Mouse (Mus musculus) limb, embryonic 14.5 days (tissue): ENCODE measurements at regions not wholly inside any gene's neighbourhood (a gene's known extent, or its start where the extent isn't known, plus 50 kb on each side); places are given as distances from the start of the nearest gene placed in this dataset.

Source experiments
- ATAC-seq: fragments of 200-750 bp; cut with Nextera tagmentation; 2 replicates; pipeline ENCODE4 v1.8.0; 2017; ENCODE audit warnings: low read depth, moderate number of reproducible peaks, moderate TSS enrichment; ENCODE audit not compliant: low FRiP score
- DNase-seq: peaks from one replicate; pipeline ENCODE4 v3.0.0-alpha.2; 2015; ENCODE audit warnings: low spot score
- H3K27ac ChIP-seq: fragments of 300-500 bp; sonication (generic); replicated peaks from 2 replicates; pipeline ENCODE4 v1.5.1; 2014; ENCODE audit warnings: low read depth, mild to moderate bottlenecking, low read length, moderate library complexity, mixed read lengths
- H3K27me3 ChIP-seq: fragments of 300-500 bp; sonication (generic); 2 replicates; pipeline ENCODE4 v1.6.1; 2014; ENCODE audit warnings: low read length, mixed read lengths; ENCODE audit not compliant: control insufficient read depth, insufficient read depth
- H3K36me3 ChIP-seq: fragments of 300-500 bp; sonication (generic); 2 replicates; pipeline ENCODE4 v1.6.1; 2014; ENCODE audit warnings: mild to moderate bottlenecking, low read length, moderate library complexity, mixed read lengths; ENCODE audit not compliant: control insufficient read depth, insufficient read depth
- H3K4me1 ChIP-seq: fragments of 300-500 bp; sonication (generic); 2 replicates; pipeline ENCODE4 v1.6.1; 2014; ENCODE audit warnings: antibody characterized with exemption, low read length, mixed read lengths; ENCODE audit not compliant: control insufficient read depth, insufficient read depth
- H3K4me2 ChIP-seq: fragments of 300-500 bp; sonication (generic); replicated peaks from 2 replicates; pipeline ENCODE4 v1.6.1; 2014; ENCODE audit warnings: low read depth, mild to moderate bottlenecking, low read length, moderate library complexity; ENCODE audit not compliant: severe bottlenecking
- H3K4me3 ChIP-seq: fragments of 300-500 bp; sonication (generic); replicated peaks from 2 replicates; pipeline ENCODE4 v1.5.1; 2014; ENCODE audit warnings: low read length
- H3K9ac ChIP-seq: fragments of 300-500 bp; sonication (generic); 2 replicates; pipeline ENCODE4 v1.6.1; 2014; ENCODE audit warnings: mild to moderate bottlenecking, low read depth, low read length, moderate library complexity; ENCODE audit not compliant: severe bottlenecking
- H3K9me3 ChIP-seq: fragments of 300-500 bp; sonication (generic); 2 replicates; pipeline ENCODE4 v1.6.1; 2016; ENCODE audit warnings: low read length; ENCODE audit not compliant: control insufficient read depth
- POLR2A ChIP-seq: fragments of 200-500 bp; IDR thresholded peaks from 2 replicates; pipeline ENCODE4 v1.8.0; 2012; ENCODE audit warnings: inconsistent platforms, mild to moderate bottlenecking, moderate library complexity, borderline replicate concordance; ENCODE audit not compliant: insufficient read depth, insufficient read length; ENCODE audit errors: extremely low read depth
- whole genome bisulfite sequencing: fragments of 180-500 bp; shearing (Covaris S2); extraction: QIAGEN DNeasy Blood & Tissue Kit; methylation state at CpG from one replicate; pipeline ENCODE4 v1.1.7; 2014; 5-methylcytosine and 5-hydroxymethylcytosine counted together

- DNase-seq (peak; percentile 17), ATAC-seq (no peak)
- no peak overlapping the region for H3K27ac ChIP-seq
- TF ChIP-seq POLR2A = no peak
- H3K27me3 ChIP-seq = no peaks in the 10 kb centered on the region
- no peaks in the 10 kb centered on the region for H3K36me3 ChIP-seq
- H3K4me3 ChIP-seq = no peak overlapping the region
- H3K9me3 ChIP-seq = no peaks in the 10 kb centered on the region
- WGBS = 39% methylated on average over 2 of the region's 2 CpGs
- H3K9ac ChIP-seq = no peak overlapping the region
- no peaks in the 10 kb centered on the region for H3K4me1 ChIP-seq
- no peak overlapping the region for H3K4me2 ChIP-seq
Observed at GRCm38 (mm10) chr15:97462587-97462986, 215.5 kb upstream of the Amigo2 start.

DNA sequence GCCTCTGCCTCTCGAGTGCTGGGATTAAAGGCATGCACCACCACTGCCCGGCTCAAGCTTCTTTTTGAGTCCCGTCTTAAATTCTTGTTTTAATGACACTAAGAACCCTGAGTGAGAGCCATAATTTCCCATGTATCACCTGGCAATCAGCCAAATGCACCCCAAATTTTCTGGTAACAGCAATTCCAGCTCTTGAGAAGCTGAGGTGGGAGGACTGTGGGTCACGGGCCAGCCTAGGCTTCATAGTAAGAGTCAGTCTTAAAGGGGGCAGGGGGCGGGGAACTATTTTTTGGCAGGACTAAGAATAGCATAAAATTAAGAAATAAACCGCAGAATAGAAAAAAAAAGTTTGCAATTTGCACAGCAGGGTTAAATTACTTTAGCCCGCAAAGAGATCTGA lies 214.9 kb upstream of the Amigo2 start:
- ATAC-seq = no peak

DNA sequence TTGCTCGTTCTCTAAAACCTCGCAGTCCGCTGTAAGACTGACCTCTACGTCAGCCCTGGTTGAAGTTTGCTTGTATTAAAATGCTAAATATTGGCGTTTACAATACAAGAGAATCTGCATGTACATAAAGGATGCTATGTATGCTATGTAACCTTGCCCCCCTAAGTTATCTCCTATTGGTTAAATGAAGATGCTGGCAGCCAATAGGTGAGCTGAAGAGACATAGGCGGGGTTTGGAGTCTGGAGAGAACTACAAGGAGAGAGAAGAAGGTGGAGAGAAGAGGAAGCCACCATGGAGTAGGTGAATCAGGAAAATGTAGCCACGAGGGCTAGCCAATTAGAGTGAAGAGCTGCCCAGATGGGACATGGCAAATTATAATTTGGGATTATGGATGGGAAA lies 214.0 kb upstream of the Amigo2 start:
- no peaks in the 10 kb centered on the region for H3K36me3 ChIP-seq
- H3K4me1 ChIP-seq = no peaks in the 10 kb centered on the region
- WGBS = 79% methylated on average over 7 of the region's 7 CpGs
- no peak overlapping the region for H3K9ac ChIP-seq
- no peak overlapping the region for H3K27ac ChIP-seq
- H3K9me3 ChIP-seq = no peaks in the 10 kb centered on the region
- no peaks in the 10 kb centered on the region for H3K27me3 ChIP-seq
- H3K4me2 ChIP-seq = no peak overlapping the region
- ATAC-seq = no peak
- H3K4me3 ChIP-seq = no peak overlapping the region
- no peak for DNase-seq
- TF ChIP-seq POLR2A = no peak

More for the DNA sequence above, 214.9 kb upstream of the Amigo2 start:
- H3K4me3 ChIP-seq = no peak overlapping the region
- H3K9ac ChIP-seq = no peak overlapping the region
- no peaks in the 10 kb centered on the region for H3K9me3 ChIP-seq
- TF ChIP-seq POLR2A = no peak
- no peaks in the 10 kb centered on the region for H3K27me3 ChIP-seq
- no peaks in the 10 kb centered on the region for H3K36me3 ChIP-seq
- no peak overlapping the region for H3K27ac ChIP-seq
- no peak for DNase-seq
- WGBS = 73% methylated on average over 7 of the region's 7 CpGs
- H3K4me1 ChIP-seq = no peaks in the 10 kb centered on the region
- no peak overlapping the region for H3K4me2 ChIP-seq

GRCm38 (mm10) chr15:97460360-97460719 lies 213.3 kb upstream of the Amigo2 start:
- H3K27ac ChIP-seq = no peak overlapping the region
- DNase-seq (no peak), ATAC-seq (no peak)
- H3K9ac ChIP-seq = no peak overlapping the region
- H3K36me3 ChIP-seq = no peaks in the 10 kb centered on the region
- no peaks in the 10 kb centered on the region for H3K27me3 ChIP-seq
- H3K9me3 ChIP-seq = no peaks in the 10 kb centered on the region
- H3K4me3 ChIP-seq = no peak overlapping the region
- WGBS = 65% methylated on average over 7 of the region's 7 CpGs
- no peak for TF ChIP-seq POLR2A
- no peaks in the 10 kb centered on the region for H3K4me1 ChIP-seq
- no peak overlapping the region for H3K4me2 ChIP-seq

DNA sequence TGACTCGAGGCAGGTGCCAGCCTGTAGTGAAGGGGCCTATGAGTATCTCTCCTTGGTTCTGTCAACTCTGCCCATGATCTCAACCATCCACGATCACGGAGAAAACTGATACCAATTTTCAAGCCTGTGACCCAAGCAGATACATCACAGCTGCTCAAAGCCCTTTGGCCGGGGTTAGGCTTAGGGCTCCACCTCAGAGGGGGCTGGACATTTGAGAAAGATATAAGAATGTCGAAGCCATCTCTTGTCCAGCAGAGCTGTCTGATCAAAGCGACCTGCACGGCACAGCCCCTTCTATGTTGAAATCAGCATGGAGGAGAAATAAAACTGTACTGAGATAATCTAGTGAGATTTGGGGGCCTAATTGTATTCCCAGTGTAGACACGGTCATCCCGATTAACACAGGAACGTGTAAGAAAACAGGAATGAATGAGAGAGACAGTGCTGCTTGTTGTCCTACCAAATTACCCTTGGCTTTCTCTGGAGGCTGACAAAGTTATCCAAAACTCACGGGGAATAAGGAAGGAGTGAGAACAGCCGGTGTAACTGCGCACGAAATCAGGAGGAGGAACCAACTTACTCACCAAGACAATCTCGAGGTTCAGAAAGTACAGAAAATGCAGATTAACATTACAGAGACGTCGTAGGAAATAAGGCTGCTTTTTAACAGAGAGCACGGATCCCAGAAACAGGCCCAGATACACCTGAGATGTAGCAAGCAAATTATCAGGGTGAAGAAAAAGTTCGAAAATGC lies 212.7 kb upstream of the Amigo2 start:
- no peak overlapping the region for H3K27ac ChIP-seq
- H3K27me3 ChIP-seq = no peaks in the 10 kb centered on the region
- DNase-seq (no peak), ATAC-seq (no peak)
- no peak overlapping the region for H3K9ac ChIP-seq
- H3K9me3 ChIP-seq = no peaks in the 10 kb centered on the region
- TF ChIP-seq POLR2A = no peak
- 87% methylated on average over 19 of the region's 19 CpGs for WGBS
- no peaks in the 10 kb centered on the region for H3K36me3 ChIP-seq
- no peak overlapping the region for H3K4me3 ChIP-seq
- H3K4me2 ChIP-seq = no peak overlapping the region
- no peaks in the 10 kb centered on the region for H3K4me1 ChIP-seq
